Mouse (Mus musculus) heart, embryonic 15.5 days (tissue): ENCODE results near the gene Cdk5. TPM values are rescaled to one million over a fixed set of nuclear protein-coding genes. Genes with fewer than 3 reads are reported as not detected.

Experiments
- ATAC-seq: fragments of 200-750 bp; cut with Nextera tagmentation; replicated peaks from 2 replicates; pipeline ENCODE4 v1.8.0; 2017; ENCODE audit warnings: low read depth, moderate TSS enrichment; ENCODE audit not compliant: insufficient number of reproducible peaks, insufficient read depth, low FRiP score
- H3K27ac ChIP-seq: fragments of 300-500 bp; sonication (generic); 2 replicates; pipeline ENCODE4 v1.5.1; 2015; ENCODE audit warnings: mild to moderate bottlenecking, inconsistent platforms
- H3K27me3 ChIP-seq: fragments of 300-500 bp; sonication (generic); 2 replicates; pipeline ENCODE4 v1.6.1; 2015; ENCODE audit warnings: inconsistent platforms
- H3K36me3 ChIP-seq: fragments of 300-500 bp; sonication (generic); 2 replicates; pipeline ENCODE4 v1.6.1; 2015; ENCODE audit warnings: mild to moderate bottlenecking, inconsistent platforms
- H3K4me1 ChIP-seq: fragments of 300-500 bp; sonication (generic); replicated peaks from 2 replicates; pipeline ENCODE4 v1.6.1; 2015; ENCODE audit warnings: inconsistent platforms
- H3K4me2 ChIP-seq: fragments of 300-500 bp; sonication (generic); 2 replicates; pipeline ENCODE4 v1.6.1; 2015; ENCODE audit warnings: inconsistent platforms, mild to moderate bottlenecking, moderate library complexity
- H3K4me3 ChIP-seq: fragments of 300-500 bp; sonication (generic); 2 replicates; pipeline ENCODE4 v1.5.1; 2015; ENCODE audit warnings: mild to moderate bottlenecking, inconsistent platforms
- H3K9ac ChIP-seq: fragments of 300-500 bp; sonication (generic); 2 replicates; pipeline ENCODE4 v1.6.1; 2015; ENCODE audit warnings: mild to moderate bottlenecking, inconsistent platforms
- H3K9me3 ChIP-seq: fragments of 300-500 bp; sonication (generic); replicated peaks from 2 replicates; pipeline ENCODE4 v1.6.1; 2016; ENCODE audit warnings: inconsistent platforms
- WGBS: fragments of 180-500 bp; shearing (Covaris S2); methylation state at CpG from one replicate; pipeline ENCODE4 v1.1.7; 2015; ENCODE audit warnings: mixed read lengths; 5-methylcytosine and 5-hydroxymethylcytosine counted together
- polyA plus RNA-seq: library from polyadenylated mRNA; unstranded; fragments of >200 nt; fragmentation: Nextera tagmentation; extraction: Ambion mirVana; gene quantifications from 2 replicates; pipeline ENCODE4 v1.2.1, GENCODE M21; 2015

Cdk5 gene
- polyA plus RNA-seq, 1 experiment from 2014 or later: 27.5 TPM

DNA sequence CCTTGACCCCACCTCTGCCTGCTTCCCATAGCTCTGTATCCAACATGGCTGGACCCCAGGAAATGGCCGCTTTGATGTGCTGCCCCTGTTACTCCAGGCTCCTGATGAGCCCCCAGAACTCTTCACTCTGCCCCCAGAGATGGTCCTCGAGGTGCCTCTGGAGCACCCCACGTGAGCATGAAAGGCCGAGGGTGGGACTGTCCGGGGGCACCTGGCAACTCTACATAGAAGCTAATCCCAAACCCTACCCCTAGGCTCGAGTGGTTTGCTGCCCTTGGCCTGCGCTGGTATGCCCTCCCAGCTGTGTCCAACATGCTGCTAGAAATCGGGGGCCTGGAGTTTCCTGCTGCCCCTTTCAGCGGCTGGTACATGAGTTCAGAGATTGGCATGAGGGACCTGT, 53.6 kb downstream of the Cdk5 start:
- ATAC-seq: no peak
- Histone ChIP-seq H3K9me3 (no peaks in the 10 kb centered on the region), H3K36me3 (no peaks in the 10 kb centered on the region), H3K27ac (no peak overlapping the region), H3K9ac (no peak overlapping the region), H3K4me1 (peaks cover 20% of the 10 kb centered on the region), H3K4me3 (no peak overlapping the region), H3K4me2 (no peak overlapping the region), H3K27me3 (no peaks in the 10 kb centered on the region)
- WGBS: 84% methylated on average over 9 of the region's 9 CpGs

Other genes starting within 250 kb of the Cdk5 start
- gene Kcnh2, start 71.9 kb downstream of the Cdk5 start, polyA plus RNA-seq: 21.0 and 27.2 TPM in 2 replicates
- gene Nos3, start 58.7 kb downstream of the Cdk5 start, polyA plus RNA-seq: 27.9 and 30.6 TPM in 2 replicates
- 0.81 and 1.6 TPM in 2 replicates for gene Atg9b, start 31.4 kb downstream of the Cdk5 start, polyA plus RNA-seq
- gene Abcb8, start 29.9 kb downstream of the Cdk5 start, polyA plus RNA-seq: 54.4 and 70.1 TPM in 2 replicates
- not detected in 2 replicates for gene Asic3, start 10.1 kb downstream of the Cdk5 start, polyA plus RNA-seq
- gene Slc4a2, start 307 bp upstream of the Cdk5 start, polyA plus RNA-seq: 25.6 and 30.6 TPM in 2 replicates
- 173 and 188 TPM in 2 replicates for gene Fastk, start 21.8 kb upstream of the Cdk5 start, polyA plus RNA-seq
- 17.0 and 20.0 TPM in 2 replicates for gene Tmub1, start 24.3 kb upstream of the Cdk5 start, polyA plus RNA-seq
- gene Agap3, start 28.6 kb upstream of the Cdk5 start, polyA plus RNA-seq: 27.9 and 35.7 TPM in 2 replicates
- not detected in 2 replicates for gene Gbx1, start 103.7 kb upstream of the Cdk5 start, polyA plus RNA-seq
- 7.0 and 7.4 TPM in 2 replicates for gene Asb10, start 117.4 kb upstream of the Cdk5 start, polyA plus RNA-seq
- gene 4931409K22Rik, start 133.3 kb upstream of the Cdk5 start, polyA plus RNA-seq: 0.09 TPM in 1 of 2 replicates, not detected in the other
- gene Abcf2, start 153.9 kb upstream of the Cdk5 start, polyA plus RNA-seq: 55.7 and 71.7 TPM in 2 replicates
- 13.1 and 18.5 TPM in 2 replicates for gene Chpf2, start 163.2 kb upstream of the Cdk5 start, polyA plus RNA-seq
- gene Smarcd3, start 200.9 kb upstream of the Cdk5 start, polyA plus RNA-seq: 50.9 and 57.2 TPM in 2 replicates